Mouse (Mus musculus) layer of hippocampus, postnatal 25 days (tissue): ENCODE data around the gene AF366264. TPM values are rescaled to one million over a fixed set of nuclear protein-coding genes. Genes with fewer than 3 reads are reported as not detected.
"Not testable (repeated sequence)": the region's sequence is repeated elsewhere in the genome, so short reads cannot be mapped to it uniquely, and the experiment has no call there.

ENCODE experiments used
- DNase-seq, 2 experiments: peaks; one replicate each; pipeline ENCODE4 v3.0.0; 2022; ENCODE audit warnings: mixed read lengths in 2 of 2, low spot score in 1 of 2; ENCODE audit errors: extremely low spot score in 1 of 2
- total RNA-seq, 2 experiments: library from RNA; stranded (reverse); gene quantifications; 2 replicates each; pipeline ENCODE4 v1.2.3; 2021

AF366264 gene
- not detected for total RNA-seq

DNA sequence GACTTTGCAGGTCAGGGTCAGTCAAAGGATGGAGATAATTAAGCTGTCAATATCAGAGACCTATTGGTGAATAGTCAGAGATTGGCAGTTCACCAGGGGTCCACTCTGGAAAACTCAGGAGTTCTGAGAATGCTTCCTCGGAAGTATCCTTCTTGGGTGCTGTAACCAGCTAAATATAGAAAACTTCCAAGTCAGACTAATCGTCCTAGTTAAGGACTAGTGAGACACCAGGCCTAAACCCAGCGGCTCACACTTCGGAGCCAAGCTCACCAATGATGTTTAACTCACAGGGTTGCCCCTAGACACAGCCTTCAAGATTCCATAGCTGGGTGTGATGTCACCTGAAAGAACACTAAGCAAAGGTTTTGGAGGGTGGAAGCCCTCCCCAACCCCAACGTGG is at the start of gene AF366264:
AF366264 (minus strand) TSS at position 101 of the 400 bp plus-strand sequence.
- DNase-seq = not testable (repeated sequence)

- DNase-seq = not testable (repeated sequence)
Observed at GRCm38 (mm10) chr8:13843286-13843685, 5.1 kb upstream of the AF366264 start.

GRCm38 (mm10) chr8:13828598-13829172 is 9.5 kb downstream of the AF366264 start:
- DNase-seq = no peak

GRCm38 (mm10) chr8:13799566-13799965 is 38.6 kb downstream of the AF366264 start:
- no peak for DNase-seq

DNA sequence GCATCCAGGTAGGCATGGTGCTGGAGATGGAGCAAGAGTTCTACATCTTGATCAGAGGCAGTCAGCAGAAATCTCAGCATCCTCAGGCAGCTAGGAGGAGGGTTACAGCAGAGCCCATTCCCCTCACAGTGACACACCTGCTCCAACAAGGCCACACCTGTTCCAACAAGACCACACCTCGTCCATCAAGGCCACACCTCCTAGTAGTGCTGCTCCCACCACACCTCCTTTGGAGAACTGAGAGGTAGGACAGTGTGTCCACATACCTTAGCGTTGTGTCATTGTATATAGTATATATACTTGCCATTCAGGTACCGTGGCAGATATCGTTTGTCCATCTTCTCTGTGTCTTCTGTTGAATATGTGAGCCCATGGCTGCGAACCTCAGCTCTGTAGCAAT is 40.5 kb downstream of the AF366264 start:
- no peak for DNase-seq

GRCm38 (mm10) chr8:13793746-13794101 is 44.5 kb downstream of the AF366264 start:
- no peak for DNase-seq

DNA sequence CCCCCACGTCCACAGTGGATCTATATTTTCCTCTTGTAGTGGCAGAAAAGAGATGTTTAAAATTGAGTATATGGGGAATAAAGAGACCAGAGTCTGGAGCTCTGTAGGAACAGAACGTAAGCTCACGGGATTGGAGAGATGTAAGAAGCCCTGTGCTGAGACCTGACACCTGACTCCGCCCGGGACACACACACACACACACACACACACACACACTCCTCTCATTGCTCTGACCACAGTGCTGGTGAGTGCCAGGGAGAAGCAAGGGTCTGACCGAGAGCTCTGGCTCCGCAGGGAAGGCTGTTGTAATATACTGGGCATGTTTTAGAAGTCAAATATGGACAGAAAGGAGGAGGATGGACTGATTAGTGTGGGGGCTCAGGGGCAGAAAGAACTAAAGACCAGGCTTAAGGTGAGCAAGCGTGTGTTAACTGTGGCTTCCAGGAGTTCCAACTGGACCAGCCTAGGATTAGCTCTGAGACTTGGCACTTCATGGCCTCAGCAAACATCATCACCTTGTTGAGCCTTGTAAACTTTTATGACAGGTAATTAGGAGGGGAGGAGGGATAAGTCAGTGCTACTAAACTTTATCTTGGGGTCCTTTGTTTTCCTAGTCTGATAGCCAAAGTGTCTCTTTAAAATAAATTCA is 45.0 kb downstream of the AF366264 start:
- no peak for DNase-seq

DNA sequence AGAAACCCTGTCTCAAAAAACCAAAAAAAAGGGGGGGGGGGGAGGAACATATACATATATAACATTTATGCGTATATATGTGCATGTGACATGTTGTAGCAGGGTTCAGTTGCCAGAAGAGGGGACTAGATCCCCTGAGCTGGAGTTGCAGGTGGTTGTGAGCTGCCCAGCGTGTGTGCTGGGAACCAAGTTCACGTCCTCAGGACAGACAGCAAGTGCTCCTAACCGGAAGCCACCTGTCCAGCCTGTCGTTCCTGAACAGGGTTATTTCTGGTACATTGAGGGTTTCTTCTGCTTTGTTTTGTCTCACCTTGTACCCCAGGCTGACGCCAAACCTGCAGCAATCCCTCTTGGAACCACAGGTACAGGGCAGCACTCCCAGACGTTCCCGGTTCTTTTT is 48.6 kb downstream of the AF366264 start:
- no peak for DNase-seq

DNA sequence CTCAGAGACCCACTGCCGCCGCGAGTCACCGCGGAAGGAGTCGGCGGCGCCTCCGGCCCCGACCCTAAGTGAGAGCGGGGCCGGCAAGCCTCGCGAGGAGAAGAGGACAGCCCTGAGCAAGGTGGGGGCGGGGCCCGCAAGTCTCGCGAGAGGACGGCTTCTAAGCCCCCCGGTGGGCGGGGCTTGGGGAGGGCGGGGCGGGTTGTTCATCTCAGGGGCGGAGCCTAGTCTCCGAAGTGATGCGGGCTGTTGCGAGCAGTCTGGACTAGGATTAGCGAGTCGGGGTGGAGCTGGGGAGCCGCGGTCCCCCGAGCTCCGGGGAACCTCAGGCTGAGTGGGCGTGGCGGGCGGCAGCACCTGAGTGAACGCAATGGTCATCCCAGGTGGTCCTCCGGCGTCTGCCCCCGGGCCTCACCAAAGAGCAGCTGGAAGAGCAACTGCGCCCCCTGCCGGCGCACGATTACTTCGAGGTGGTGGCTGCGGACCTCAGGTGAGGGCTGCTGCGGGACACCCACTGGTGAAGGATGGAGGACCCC is 52.4 kb downstream of the AF366264 start:
- DNase-seq = peak; percentile 96 to 97

DNA sequence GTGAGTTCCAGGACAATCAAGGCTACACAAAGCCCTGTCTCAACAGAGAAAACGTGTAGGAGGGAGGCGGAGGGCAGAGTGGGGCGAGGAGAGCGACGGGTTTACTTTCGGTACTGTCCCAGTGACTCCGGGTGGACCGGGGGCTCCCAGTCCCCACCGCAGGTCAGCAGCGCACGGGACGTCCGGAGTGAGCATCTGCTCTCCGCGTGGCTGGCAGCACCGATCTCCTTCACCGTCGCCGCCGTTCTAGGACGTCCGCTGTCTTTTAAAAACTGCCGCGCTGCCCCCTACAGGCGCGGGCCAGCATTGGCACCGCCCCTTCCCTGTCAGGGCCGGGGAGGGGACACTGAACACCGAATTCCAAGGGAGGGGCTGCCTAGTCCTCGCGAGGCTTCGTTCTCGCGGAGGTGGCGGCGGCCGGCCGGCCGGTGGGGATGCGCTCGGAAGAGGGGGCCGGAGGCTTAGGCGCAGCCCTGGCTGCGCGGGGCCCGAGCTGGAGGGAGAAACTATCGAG is 52.9 kb downstream of the AF366264 start, which contains the start of gene Upf3a:
Upf3a (plus strand) TSS at position 366 of the 514 bp plus-strand sequence.
- peak in 1 of 2 experiments; percentile 79 for DNase-seq

Other genes with a start within 250 kb of the AF366264 start
- 10 to 100 TPM; 58.5 to 66.2 TPM for gene Rasa3, start 160.8 kb downstream of the AF366264 start, total RNA-seq
- gene Cfap97d2, start 132.5 kb downstream of the AF366264 start, total RNA-seq = 1 to 10 TPM; 1.4 to 1.7 TPM
- 10 to 100 TPM; 54.3 to 57.7 TPM for gene Cdc16, start 80.7 kb downstream of the AF366264 start, total RNA-seq
- 10 to 100 TPM; 34.4 to 37.2 TPM for gene Upf3a, start 52.8 kb downstream of the AF366264 start, total RNA-seq
- 10 to 100 TPM; 28.2 to 28.9 TPM for gene Champ1, start 31.3 kb upstream of the AF366264 start, total RNA-seq
- gene Coprs, start 51.9 kb upstream of the AF366264 start, total RNA-seq = 10 to 100 TPM; 27.9 to 35.8 TPM